8 mouse cellular contexts compared by ENCODE assay signal in genomic region chr9:113741108-113741636, GRCm38 (mm10). TPM values are rescaled to one million over a fixed set of nuclear protein-coding genes. Genes with fewer than 3 reads are reported as not detected.
A peak's percentile ranks its signal among the peaks of the same experiment; 100 is the strongest.
DNase-seq lines count a peak whose midpoint lies in the region; ATAC-seq lines count a peak whose summit lies in the region.

Gene Clasp2 (plus strand): TSS chr9:113741473.

- H3K4me1 ChIP-seq in forebrain, embryonic 10.5 days, result peaks cover 22% of the 10 kb centered on the region
- H3K4me1 ChIP-seq in heart, embryonic 14.5 days (ENCODE audit: control insufficient read depth in 2 of 2, insufficient read depth in 2 of 2, low read length in 2 of 2), result peaks cover 6 to 14% of the 10 kb centered on the region in 2 experiments
- H3K4me1 ChIP-seq in liver, embryonic 13.5 days (replicated peaks), result peaks cover 41% of the 10 kb centered on the region
- H3K4me1 ChIP-seq in stomach, embryonic 14.5 days (ENCODE audit: control insufficient read depth, insufficient read depth, low read length), result 0 out of 2 replicates have a peak, but pooled peaks cover 3% of the 10 kb centered on the region

- H3K9ac ChIP-seq in heart, embryonic 14.5 days (ENCODE audit: low read length), result peak within 1 kb of the TSS; percentile 92
- peak within 1 kb of the TSS; percentile 92 for H3K9ac ChIP-seq in liver, embryonic 13.5 days
- peak within 1 kb of the TSS; percentile 82 for H3K9ac ChIP-seq in stomach, embryonic 14.5 days (replicated peaks; ENCODE audit: low read depth, low read length)

- H3K4me3 ChIP-seq in forebrain, embryonic 10.5 days, result peak within 1 kb of the TSS; percentile 96
- peak within 1 kb of the TSS; percentile 97 to 99 for H3K4me3 ChIP-seq in heart, embryonic 14.5 days (ENCODE audit: control insufficient read depth in 1 of 2, insufficient read depth in 1 of 2, low read depth in 1 of 2, low read length in 2 of 2)
- H3K4me3 ChIP-seq in liver, embryonic 13.5 days (replicated peaks), result peak within 1 kb of the TSS; percentile 82
- peak within 1 kb of the TSS; percentile 72 for H3K4me3 ChIP-seq in stomach, embryonic 14.5 days (ENCODE audit: low read depth, low read length)

- no peaks in the 10 kb centered on the region for H3K27me3 ChIP-seq in forebrain, embryonic 10.5 days (ENCODE audit: poor library complexity, severe bottlenecking)
- H3K27me3 ChIP-seq in heart, embryonic 14.5 days (ENCODE audit: control insufficient read depth, insufficient read depth, low read length), result no peaks in the 10 kb centered on the region
- no peaks in the 10 kb centered on the region for H3K27me3 ChIP-seq in liver, embryonic 13.5 days
- H3K27me3 ChIP-seq in stomach, embryonic 14.5 days (ENCODE audit: control insufficient read depth, insufficient read depth, low read length), result no peaks in the 10 kb centered on the region

- peak; percentile 89 for ATAC-seq in heart, embryonic 14.5 days (ENCODE audit: insufficient number of reproducible peaks, insufficient read depth, low FRiP score, low read depth)
- ATAC-seq in liver, embryonic 13.5 days (ENCODE audit: low read depth), result peak; percentile 93
- peak; percentile 95 for ATAC-seq in stomach, embryonic 14.5 days (ENCODE audit: insufficient number of reproducible peaks, insufficient read depth, low FRiP score, low read depth)

- H3K36me3 ChIP-seq in forebrain, embryonic 10.5 days (replicated peaks), result no peaks in the 10 kb centered on the region
- H3K36me3 ChIP-seq in heart, embryonic 14.5 days (ENCODE audit: control insufficient read depth, insufficient read depth, low read length), result no peaks in the 10 kb centered on the region
- H3K36me3 ChIP-seq in liver, embryonic 13.5 days, result no peaks in the 10 kb centered on the region
- no peaks in the 10 kb centered on the region for H3K36me3 ChIP-seq in stomach, embryonic 14.5 days (ENCODE audit: control insufficient read depth, insufficient read depth, low read length)

- H3K27ac ChIP-seq in forebrain, embryonic 10.5 days, result peak within 1 kb of the TSS; percentile 95
- peak within 1 kb of the TSS; percentile 87 to 88 for H3K27ac ChIP-seq in heart, embryonic 14.5 days (replicated peaks in 1 of 2; ENCODE audit: control insufficient read depth in 1 of 2, insufficient read depth in 1 of 2, low read depth in 2 of 2, low read length in 2 of 2)
- H3K27ac ChIP-seq in liver, embryonic 13.5 days, result peak within 1 kb of the TSS; percentile 83
- peak within 1 kb of the TSS; percentile 80 for H3K27ac ChIP-seq in stomach, embryonic 14.5 days (ENCODE audit: low read length)

- no peaks in the 10 kb centered on the region for H3K9me3 ChIP-seq in forebrain, embryonic 10.5 days
- no peaks in the 10 kb centered on the region for H3K9me3 ChIP-seq in heart, embryonic 14.5 days (ENCODE audit: control insufficient read depth, low read length)
- no peaks in the 10 kb centered on the region for H3K9me3 ChIP-seq in liver, embryonic 13.5 days (replicated peaks)
- H3K9me3 ChIP-seq in stomach, embryonic 14.5 days (ENCODE audit: control insufficient read depth, low read depth, low read length), result no peaks in the 10 kb centered on the region

- H3K4me2 ChIP-seq in heart, embryonic 14.5 days (ENCODE audit: low read length), result peak within 1 kb of the TSS; percentile 96
- H3K4me2 ChIP-seq in liver, embryonic 13.5 days, result peak within 1 kb of the TSS; percentile 91
- H3K4me2 ChIP-seq in stomach, embryonic 14.5 days (replicated peaks; ENCODE audit: low read depth, low read length), result peak within 1 kb of the TSS; percentile 96

- WGBS in forebrain, embryonic 10.5 days, result under 1% methylated on average over 63 of the region's 63 CpGs
- WGBS in heart, embryonic 14.5 days, result under 1% methylated on average over 57 of the region's 63 CpGs
- under 1% methylated on average over 63 of the region's 63 CpGs for WGBS in liver, embryonic 13.5 days (ENCODE audit: insufficient replicate concordance)
- 1% methylated on average over 62 of the region's 63 CpGs for WGBS in stomach, embryonic 14.5 days

- peak; percentile 69 to 76 for DNase-seq in CD8-positive naive resting alpha-beta T cell, adult 2 months (ENCODE audit: low read depth in 2 of 2, low spot score in 2 of 2)
- DNase-seq in c-Kit-negative CD71-positive TER-119-positive erythroid progenitor cells, embryonic 14.5 days (ENCODE audit: low read depth, low spot score), result peak; percentile 59
- DNase-seq in forebrain, embryonic 10.5 days (ENCODE audit: extremely low spot score, low spot score), result peak; percentile 72
- peak; percentile 88 for DNase-seq in kidney, postnatal 10 days
- peak; percentile 68 for DNase-seq in liver, embryonic 13.5 days
- peak; percentile 79 to 80 for DNase-seq in natural killer cell, adult 2 months (ENCODE audit: low spot score in 2 of 2)

RNA-seq across cellular contexts. Expression of gene Clasp2, which starts in this region (rescaled TPM):
- 33.8 and 36.8 TPM in 2 replicates for polyA plus RNA-seq in forebrain, embryonic 10.5 days (2016; fragmentation: Nextera tagmentation; extraction: Ambion mirVana)
- 25.3 TPM in 2 replicates for polyA plus RNA-seq in heart, embryonic 14.5 days (2014; fragmentation: Nextera tagmentation; extraction: Ambion mirVana)
- 11.7 and 14.6 TPM in 2 replicates for polyA plus RNA-seq in liver, embryonic 13.5 days (2015; fragmentation: Nextera tagmentation; extraction: Ambion mirVana)
- polyA plus RNA-seq in stomach, embryonic 14.5 days (2014; fragmentation: Nextera tagmentation; extraction: Ambion mirVana), result 34.6 and 34.8 TPM in 2 replicates

Comparison
In these comparisons a context has a peak if more than half of its experiments do, and no peak if none do; other contexts are left out.
1. Peak in every context shown above with its lines: DNase-seq, ATAC-seq, H3K4me3 ChIP-seq and H3K27ac ChIP-seq.